Mouse (Mus musculus): ENCODE measurements around the gene Gc.

Gene Gc

GRCm38 (mm10) chr5:89457554-89458062, at the start of gene Gc:
Gc (minus strand) TSS chr5:89457898.
- DNase-seq (ENCODE audit: extremely low read depth, low read depth): no peak

GRCm38 (mm10) chr5:89500182-89500581, 42.5 kb upstream of the Gc start:
- peak; percentile 34 for DNase-seq (ENCODE audit: extremely low read depth, low read depth)

GRCm38 (mm10) chr5:89492560-89492959, 34.9 kb upstream of the Gc start:
- no peak for DNase-seq (ENCODE audit: extremely low read depth, low read depth)

GRCm38 (mm10) chr5:89470483-89470882, 12.8 kb upstream of the Gc start:
- DNase-seq (ENCODE audit: extremely low read depth, low read depth): no peak

GRCm38 (mm10) chr5:89467886-89468285, 10.2 kb upstream of the Gc start:
- DNase-seq (ENCODE audit: extremely low read depth, low read depth): no peak

GRCm38 (mm10) chr5:89467045-89467444, 9.3 kb upstream of the Gc start:
- no peak for DNase-seq (ENCODE audit: extremely low read depth, low read depth)

- no peak for DNase-seq (ENCODE audit: extremely low read depth, low read depth)
These were observed 8.6 kb upstream of the Gc start for GRCm38 (mm10) chr5:89466275-89466674.

- DNase-seq (ENCODE audit: extremely low read depth, low read depth): no peak
These were observed 4.1 kb upstream of the Gc start for GRCm38 (mm10) chr5:89461817-89462216.

- DNase-seq (ENCODE audit: extremely low read depth, low read depth): no peak
These were observed 1.9 kb upstream of the Gc start for GRCm38 (mm10) chr5:89459591-89459990.

- no peak for DNase-seq (ENCODE audit: extremely low read depth, low read depth)
These were observed 1.3 kb upstream of the Gc start for GRCm38 (mm10) chr5:89458987-89459386.

- DNase-seq (ENCODE audit: extremely low read depth, low read depth): peak; percentile 11
These were observed 2.2 kb downstream of the Gc start for GRCm38 (mm10) chr5:89455526-89455925.

GRCm38 (mm10) chr5:89450798-89451197, 6.9 kb downstream of the Gc start:
- no peak for DNase-seq (ENCODE audit: extremely low read depth, low read depth)

GRCm38 (mm10) chr5:89449325-89449724, 8.4 kb downstream of the Gc start:
- DNase-seq (ENCODE audit: extremely low read depth, low read depth): no peak

- DNase-seq (ENCODE audit: extremely low read depth, low read depth): no peak
These were observed 9.7 kb downstream of the Gc start for GRCm38 (mm10) chr5:89447978-89448377.

- DNase-seq (ENCODE audit: extremely low read depth, low read depth): peak; percentile 10
These were observed 13.3 kb downstream of the Gc start for GRCm38 (mm10) chr5:89444360-89444759.

GRCm38 (mm10) chr5:89411536-89411935, 46.2 kb downstream of the Gc start:
- no peak for DNase-seq (ENCODE audit: extremely low read depth, low read depth)

GRCm38 (mm10) chr5:89407376-89408082, 50.2 kb downstream of the Gc start:
- no peak for DNase-seq (ENCODE audit: extremely low read depth, low read depth)

GRCm38 (mm10) chr5:89405132-89405531, 52.6 kb downstream of the Gc start:
- no peak for DNase-seq (ENCODE audit: extremely low read depth, low read depth)

GRCm38 (mm10) chr5:89390405-89390804, 67.3 kb downstream of the Gc start:
- no peak for DNase-seq (ENCODE audit: extremely low read depth, low read depth)

GRCm38 (mm10) chr5:89384204-89384603, 73.5 kb downstream of the Gc start:
- DNase-seq (ENCODE audit: extremely low read depth, low read depth): no peak

- no peak for DNase-seq (ENCODE audit: extremely low read depth, low read depth)
These were observed 76.4 kb downstream of the Gc start for GRCm38 (mm10) chr5:89381340-89381739.

- no peak for DNase-seq (ENCODE audit: extremely low read depth, low read depth)
These were observed 87.6 kb downstream of the Gc start for GRCm38 (mm10) chr5:89370140-89370539.

- DNase-seq (ENCODE audit: extremely low read depth, low read depth): no peak
These were observed 89.5 kb downstream of the Gc start for GRCm38 (mm10) chr5:89368045-89368743.
